Mouse (Mus musculus) liver, embryonic 15.5 days (tissue): ENCODE results near the gene Il17ra. TPM values are rescaled to one million over a fixed set of nuclear protein-coding genes. Genes with fewer than 3 reads are reported as not detected.

Source experiments
- ATAC-seq: fragments of 200-750 bp; cut with Nextera tagmentation; 2 replicates; pipeline ENCODE4 v1.8.0; 2017; ENCODE audit warnings: moderate number of reproducible peaks, mild to moderate bottlenecking, moderate library complexity; ENCODE audit not compliant: insufficient read depth
- H3K27ac ChIP-seq: fragments of 300-500 bp; sonication (generic); replicated peaks from 2 replicates; pipeline ENCODE4 v1.5.1; 2015; ENCODE audit warnings: mild to moderate bottlenecking, inconsistent platforms
- H3K27me3 ChIP-seq: fragments of 300-500 bp; sonication (generic); 2 replicates; pipeline ENCODE4 v1.6.1; 2015; ENCODE audit warnings: mild to moderate bottlenecking, inconsistent platforms
- H3K36me3 ChIP-seq: fragments of 300-500 bp; sonication (generic); replicated peaks from 2 replicates; pipeline ENCODE4 v1.6.1; 2015; ENCODE audit warnings: moderate library complexity, mild to moderate bottlenecking, inconsistent platforms
- H3K4me1 ChIP-seq: fragments of 300-500 bp; sonication (generic); replicated peaks from 2 replicates; pipeline ENCODE4 v1.6.1; 2015; ENCODE audit warnings: inconsistent platforms
- H3K4me2 ChIP-seq: fragments of 300-500 bp; sonication (generic); 2 replicates; pipeline ENCODE4 v1.6.1; 2015; ENCODE audit warnings: moderate library complexity, mild to moderate bottlenecking, inconsistent platforms
- H3K4me3 ChIP-seq: fragments of 300-500 bp; sonication (generic); replicated peaks from 2 replicates; pipeline ENCODE4 v1.5.1; 2015; ENCODE audit warnings: mild to moderate bottlenecking, inconsistent platforms
- H3K9ac ChIP-seq: fragments of 300-500 bp; sonication (generic); 2 replicates; pipeline ENCODE4 v1.6.1; 2015; ENCODE audit warnings: moderate library complexity, mild to moderate bottlenecking, inconsistent platforms
- H3K9me3 ChIP-seq: fragments of 300-500 bp; sonication (generic); replicated peaks from 2 replicates; pipeline ENCODE4 v1.6.1; 2016; ENCODE audit warnings: inconsistent platforms
- WGBS: fragments of 180-500 bp; shearing (Covaris S2); methylation state at CpG from one replicate; pipeline ENCODE4 v1.1.7; 2015; ENCODE audit warnings: mixed read lengths; ENCODE audit not compliant: insufficient replicate concordance; 5-methylcytosine and 5-hydroxymethylcytosine counted together
- polyA plus RNA-seq: library from polyadenylated mRNA; unstranded; fragments of >200 nt; fragmentation: Nextera tagmentation; extraction: Ambion mirVana; gene quantifications from 2 replicates; pipeline ENCODE4 v1.2.1, GENCODE M21; 2015

The Il17ra gene
- polyA plus RNA-seq, 1 experiment from 2014 or later, result 10.4 TPM

DNA sequence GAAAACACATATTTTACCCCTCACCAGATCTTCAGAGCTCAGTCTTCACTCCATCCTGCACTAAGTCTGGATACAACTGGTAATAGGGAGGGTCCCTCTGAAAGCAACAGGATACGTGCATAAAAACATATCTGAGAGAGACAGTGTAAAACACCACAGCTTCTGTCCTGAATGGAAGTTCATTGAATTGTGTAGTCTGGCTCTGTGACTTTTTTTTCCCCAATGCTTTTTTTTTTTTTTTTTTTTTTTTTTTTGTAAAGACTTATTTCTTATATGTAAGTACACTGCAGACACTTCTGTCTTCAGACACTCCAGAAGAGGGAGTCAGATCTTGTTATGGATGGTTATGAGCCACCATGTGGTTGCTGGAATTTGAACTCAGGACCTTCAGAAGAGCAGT lies 69.5 kb downstream of the Il17ra start:
- no peak for ATAC-seq
- Histone ChIP-seq H3K4me2 (peak overlapping the region; percentile 94), H3K9ac (no peak overlapping the region), H3K36me3 (0 out of 2 replicates have a peak, but pooled peaks cover 7% of the 10 kb centered on the region), H3K4me3 (no peak overlapping the region; the same call in 1 of the 2 replicates), H3K4me1 (peaks cover 41% of the 10 kb centered on the region), H3K27ac (no peak overlapping the region), H3K9me3 (no peaks in the 10 kb centered on the region), H3K27me3 (no peaks in the 10 kb centered on the region)
- 70% methylated on average over 1 of the region's 1 CpGs for WGBS

DNA sequence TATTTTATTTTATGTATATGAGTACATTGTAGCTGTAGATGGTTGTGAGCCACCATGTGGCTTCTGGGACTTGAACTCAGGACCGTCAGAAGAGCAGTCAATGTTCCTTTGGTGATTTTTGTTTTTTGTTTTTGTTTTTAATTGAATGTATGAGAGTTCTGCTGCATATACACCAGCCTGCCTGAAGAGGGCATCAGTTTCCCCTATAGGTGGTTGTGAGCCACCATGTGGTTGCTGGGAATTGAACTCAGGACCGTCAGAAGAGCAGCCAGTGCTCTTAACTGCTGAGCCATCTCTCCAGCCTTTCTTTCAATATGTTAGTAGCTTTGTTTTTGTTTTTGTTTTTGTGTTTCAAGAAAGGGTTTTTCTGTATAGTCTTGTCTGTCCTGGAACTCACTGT lies 73.3 kb downstream of the Il17ra start:
- no peak for ATAC-seq

More for the DNA sequence above, 73.3 kb downstream of the Il17ra start:
- WGBS, result 67% methylated on average over 2 of the region's 2 CpGs
- H3K4me1 ChIP-seq, result peaks cover 28% of the 10 kb centered on the region
- H3K4me3 ChIP-seq, result no peak overlapping the region
- H3K36me3 ChIP-seq, result no peaks in the 10 kb centered on the region
- H3K27ac ChIP-seq, result no peak overlapping the region
- no peak overlapping the region for H3K4me2 ChIP-seq
- H3K9me3 ChIP-seq, result no peaks in the 10 kb centered on the region
- H3K27me3 ChIP-seq, result no peaks in the 10 kb centered on the region
- H3K9ac ChIP-seq, result no peak overlapping the region

Other genes with a start within 250 kb of the Il17ra start
- gene D330020A13Rik, start 168.9 kb upstream of the Il17ra start, polyA plus RNA-seq, result not detected in 2 replicates
- gene B4galnt3, start 168.7 kb upstream of the Il17ra start, polyA plus RNA-seq, result 0.10 and 0.16 TPM in 2 replicates
- gene Kdm5a, start 99.1 kb upstream of the Il17ra start, polyA plus RNA-seq, result 13.7 and 15.9 TPM in 2 replicates
- gene Ccdc77, start 98.9 kb upstream of the Il17ra start, polyA plus RNA-seq, result 15.5 and 15.8 TPM in 2 replicates
- not detected in 2 replicates for gene Tmem121b, start 30.6 kb downstream of the Il17ra start, polyA plus RNA-seq
- gene Hdhd5, start 68.1 kb downstream of the Il17ra start, polyA plus RNA-seq, result 9.9 and 11.6 TPM in 2 replicates
- 6.6 TPM in 2 replicates for gene Cecr2, start 203.1 kb downstream of the Il17ra start, polyA plus RNA-seq